Mouse (Mus musculus) CD8-positive naive resting alpha-beta T cell, adult 2 months (primary cell): ENCODE data around the gene Pdyn.

Experiments used
- DNase-seq, 2 experiments: peaks; one replicate each; pipeline ENCODE4 v3.0.0; 2022; ENCODE audit warnings: low read depth in 2 of 2, low spot score in 2 of 2

The Pdyn gene

DNA sequence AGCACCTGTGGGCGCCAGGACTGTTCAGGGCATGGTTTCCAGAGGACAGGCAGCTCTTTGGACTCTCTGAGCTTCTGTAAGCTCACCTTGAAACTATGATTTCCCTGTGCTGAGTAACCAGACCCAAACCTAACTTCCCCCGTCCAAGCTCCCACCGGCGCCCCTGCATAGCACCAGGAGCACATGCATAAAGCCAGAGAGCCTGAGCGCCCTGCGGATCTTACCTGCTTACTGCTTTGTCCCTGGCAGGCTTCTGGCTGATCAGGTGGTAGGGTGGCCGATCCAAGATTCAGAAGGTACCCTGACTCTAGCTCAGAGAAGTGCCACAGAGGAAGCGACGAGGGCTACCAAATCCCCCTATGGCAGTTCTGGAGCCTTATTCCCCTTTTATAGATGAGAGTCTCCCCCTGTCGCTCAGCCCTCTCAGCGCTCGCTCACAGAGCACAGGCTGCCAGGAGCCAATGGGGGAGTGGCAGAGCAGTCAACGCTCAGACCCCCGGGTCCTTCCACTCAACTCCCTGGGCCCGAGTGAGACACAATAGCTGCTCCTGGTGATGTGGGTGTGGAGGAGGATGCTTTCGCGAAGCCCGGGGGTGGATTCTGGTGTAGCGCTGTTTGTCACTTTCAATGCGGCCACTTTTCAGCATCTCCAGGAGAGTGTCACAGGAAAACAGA lies at the start of gene Pdyn:
Gene Pdyn (minus strand): TSS at position 361 of the 675 bp plus-strand sequence.
- no peak for DNase-seq

DNA sequence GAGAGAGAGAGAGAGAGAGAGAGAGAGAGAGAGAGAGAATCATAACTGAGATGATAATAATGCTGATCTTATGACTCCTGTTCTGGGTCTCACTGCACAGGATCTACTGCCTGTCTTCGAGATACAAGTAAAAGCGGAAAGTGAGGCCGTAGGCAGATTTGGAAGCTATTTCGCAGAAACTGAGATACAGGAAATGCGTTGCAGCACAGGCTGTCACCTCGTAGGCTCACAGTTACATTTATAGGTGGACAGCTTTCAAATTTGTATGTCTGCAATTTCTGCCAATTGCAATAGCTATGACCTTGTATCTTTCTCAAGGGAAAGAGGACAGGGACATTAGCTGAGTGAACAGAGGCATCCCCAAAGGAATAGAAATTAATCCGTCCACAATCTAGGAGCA lies 42.4 kb upstream of the Pdyn start:
- no peak for DNase-seq

DNA sequence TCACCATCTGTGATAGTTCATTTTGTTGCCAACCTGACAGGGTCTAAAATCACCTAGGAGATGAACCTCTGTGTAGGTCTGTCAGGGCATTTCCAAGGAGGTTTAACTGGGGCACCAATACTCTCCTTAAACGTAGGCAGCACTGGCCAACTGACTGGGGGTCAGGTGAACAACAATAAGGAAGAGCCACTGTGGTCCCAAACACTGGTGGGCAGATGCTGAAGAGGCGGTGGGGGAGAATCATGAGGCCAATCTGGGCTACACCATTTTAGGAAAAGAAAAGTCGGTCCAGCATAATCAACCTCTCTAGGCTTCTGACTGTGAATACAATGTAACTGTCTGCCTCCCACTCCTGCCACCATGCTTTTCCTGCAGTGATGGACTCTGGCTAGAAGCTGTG lies 40.9 kb upstream of the Pdyn start:
- DNase-seq: no peak

DNA sequence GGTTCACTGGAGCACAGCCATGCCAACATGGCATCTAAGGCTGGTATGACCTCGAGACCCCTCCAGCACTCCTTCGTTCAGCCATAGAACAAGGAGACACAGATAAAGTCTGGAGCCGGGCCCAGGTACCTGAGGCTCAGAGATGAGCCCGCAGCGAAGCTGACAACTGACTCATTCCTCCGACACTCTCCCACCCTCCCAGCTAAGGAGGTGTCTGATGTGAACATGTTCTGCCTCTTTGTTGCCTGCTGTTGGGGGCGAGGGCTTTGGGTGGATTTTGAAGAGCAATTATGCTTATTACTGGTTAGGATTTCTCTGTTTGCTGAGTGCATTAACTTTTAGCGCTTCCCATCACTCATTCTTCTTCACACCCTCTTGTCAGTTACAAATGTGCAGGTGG lies 34.4 kb upstream of the Pdyn start:
- DNase-seq: no peak

DNA sequence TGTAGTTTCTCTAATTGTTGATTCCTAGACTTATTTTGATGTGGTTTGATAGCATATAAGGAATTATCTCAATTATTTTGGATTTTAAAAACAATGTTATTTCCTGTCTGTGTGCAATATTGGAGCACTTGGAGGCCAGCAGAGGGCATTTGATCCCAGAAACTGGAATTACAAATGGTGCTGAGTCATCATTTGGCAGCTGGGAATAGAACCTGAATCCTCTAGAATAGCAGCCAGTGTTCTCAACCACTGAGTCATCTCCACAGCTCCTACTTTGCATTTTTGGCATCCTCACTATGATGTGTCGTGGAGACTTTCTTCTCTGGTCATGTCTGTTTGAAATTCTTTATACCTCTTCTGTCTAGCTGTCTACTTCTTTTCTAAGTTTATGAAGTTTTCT lies 30.0 kb upstream of the Pdyn start:
- DNase-seq: no peak

DNA sequence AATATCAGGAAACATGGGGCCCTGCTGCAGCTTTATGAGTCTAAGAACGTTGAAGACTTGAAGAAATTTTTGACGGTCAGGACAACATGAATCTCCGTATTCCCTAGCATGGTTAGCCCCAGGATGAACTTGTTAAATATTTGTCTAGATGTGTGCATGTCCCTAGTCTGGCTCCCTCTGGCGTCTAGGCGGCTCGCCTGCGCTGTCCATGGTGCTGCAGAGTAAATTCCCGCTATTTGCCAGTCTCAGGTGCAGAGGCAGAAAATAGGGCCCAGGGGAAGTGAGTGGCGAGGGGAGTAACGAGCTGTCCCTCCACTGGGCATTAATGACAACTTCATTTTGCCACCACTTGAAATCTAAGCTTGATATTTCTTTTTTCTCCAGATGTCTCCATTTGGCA lies 16.0 kb upstream of the Pdyn start:
- DNase-seq: no peak

DNA sequence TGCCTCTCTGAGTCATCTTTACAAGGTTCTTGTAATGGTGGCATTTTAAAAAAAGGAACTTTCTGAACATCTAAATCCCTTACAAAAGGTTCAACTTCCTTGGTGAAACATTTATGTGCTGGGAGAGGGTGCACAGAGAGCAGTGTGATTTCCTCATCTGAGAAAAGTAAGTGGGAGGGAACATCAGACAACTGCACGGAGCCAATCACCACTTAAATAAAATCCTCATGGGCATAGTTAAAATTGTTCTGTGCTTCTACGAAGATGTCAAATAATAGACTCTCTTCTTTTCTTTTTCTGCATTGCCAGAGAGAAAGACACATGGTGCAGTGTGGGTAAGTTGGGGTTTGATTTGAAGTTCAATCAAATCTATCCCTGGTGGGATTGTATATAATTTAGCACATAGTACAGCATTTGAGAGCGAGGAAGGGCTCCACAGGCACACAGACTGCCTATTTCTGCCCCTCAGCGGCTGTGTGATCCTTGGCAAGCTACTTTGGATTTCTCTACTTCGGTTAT lies 13.4 kb upstream of the Pdyn start:
- no peak for DNase-seq

DNA sequence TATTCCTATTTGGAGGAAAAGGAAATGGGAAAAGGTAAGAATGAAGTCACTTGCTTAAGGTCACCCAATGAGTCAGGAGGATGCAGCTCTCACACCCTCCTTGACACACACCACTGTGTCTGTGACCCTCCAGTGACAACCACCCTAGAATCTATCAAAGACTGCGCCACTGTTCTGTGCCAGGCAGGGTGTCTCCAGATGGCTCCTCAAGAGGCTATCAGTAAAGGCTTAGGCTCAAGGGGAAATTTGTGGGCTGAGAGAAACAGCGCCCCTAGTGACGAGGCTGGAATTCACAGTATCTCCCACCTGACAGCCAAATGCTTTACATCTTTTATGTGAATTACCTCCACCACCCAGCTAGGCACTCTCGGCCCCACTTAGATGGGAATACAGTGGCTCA lies 3.6 kb downstream of the Pdyn start:
- DNase-seq: peak in 1 of 2 experiments; percentile 11

DNA sequence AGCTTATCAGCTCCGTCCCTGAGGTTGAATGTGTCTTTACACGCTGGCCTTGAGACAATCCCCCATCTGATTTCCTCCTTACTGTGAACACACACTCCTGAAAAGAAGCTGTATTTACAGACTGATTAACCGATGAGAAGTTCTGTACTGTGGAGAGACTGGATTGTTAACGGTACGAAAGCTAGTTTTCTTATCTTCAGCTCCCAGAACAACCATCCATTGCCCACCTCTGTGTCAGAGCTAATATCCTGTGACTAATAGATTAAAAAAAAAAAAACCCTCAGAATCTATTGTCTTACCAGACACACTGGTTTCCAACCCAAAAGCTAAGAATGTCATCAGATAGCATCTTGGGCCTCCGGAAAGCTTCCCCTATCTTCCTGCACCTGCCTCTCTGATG lies 5.3 kb downstream of the Pdyn start:
- DNase-seq: no peak

DNA sequence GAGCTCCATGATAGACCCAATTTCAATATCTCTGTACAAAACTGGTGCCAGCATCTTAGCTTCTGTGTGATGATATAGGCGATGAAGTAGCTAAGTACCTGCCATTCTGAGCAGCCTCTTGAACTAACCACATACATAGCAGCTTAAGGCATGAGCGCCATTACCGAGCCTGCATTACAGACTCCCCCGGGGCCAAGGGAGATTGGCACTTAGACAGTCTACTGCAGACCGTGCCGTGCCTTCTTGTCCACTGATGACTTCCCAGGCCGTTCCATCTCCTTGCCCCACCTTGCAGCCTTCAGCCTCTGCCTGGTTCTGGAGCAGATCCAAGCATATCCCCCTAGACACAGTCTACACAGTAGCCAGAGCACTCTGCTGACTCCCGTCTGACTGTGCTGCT lies 7.0 kb downstream of the Pdyn start:
- DNase-seq: no peak

DNA sequence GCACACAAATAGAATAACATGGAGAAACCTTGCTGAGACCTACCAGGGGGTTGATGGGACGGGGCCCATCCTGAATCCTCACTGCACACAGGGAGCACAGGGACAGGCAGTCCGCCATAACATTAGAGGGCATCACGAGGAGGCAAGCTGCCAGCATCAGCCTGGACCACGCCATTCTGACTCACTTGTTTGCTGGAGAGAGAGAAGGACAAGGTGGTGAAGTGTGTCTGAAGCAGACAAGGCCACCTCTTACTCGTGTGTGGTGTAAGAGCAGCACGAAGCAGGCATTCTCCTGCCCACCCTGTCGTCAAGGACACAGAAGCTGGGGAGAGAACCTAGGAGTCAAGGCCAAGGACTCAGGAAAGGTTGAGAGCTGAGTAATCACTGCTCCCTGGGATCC lies 9.9 kb downstream of the Pdyn start:
- DNase-seq: no peak

DNA sequence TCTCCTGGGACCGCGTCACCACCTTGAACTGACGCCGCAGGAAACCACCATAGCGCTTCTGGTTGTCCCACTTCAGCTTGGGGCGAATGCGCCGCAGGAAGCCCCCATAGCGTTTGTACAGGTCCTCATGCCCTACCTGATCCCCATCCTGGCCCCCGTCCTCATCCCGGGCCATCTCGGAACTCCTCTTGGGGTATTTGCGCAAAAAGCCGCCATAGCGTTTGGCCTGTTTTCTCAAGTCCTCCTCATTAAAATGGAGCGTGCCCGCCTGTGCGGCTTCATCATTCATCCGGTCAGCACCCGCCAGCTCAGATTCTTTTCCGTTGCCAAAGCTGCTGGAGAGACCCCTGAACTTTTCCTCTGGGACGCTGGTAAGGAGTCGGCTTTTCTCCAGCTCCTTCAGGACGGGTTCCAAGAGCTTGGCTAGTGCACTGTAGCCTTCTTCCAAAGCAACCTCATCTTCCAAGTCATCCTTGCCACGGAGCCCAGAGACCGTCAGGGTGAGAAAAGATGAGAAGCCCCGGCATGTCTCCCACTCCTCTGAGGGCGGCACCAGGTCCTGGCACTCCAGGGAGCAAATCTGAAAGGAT lies 11.5 kb downstream of the Pdyn start:
- DNase-seq: no peak

DNA sequence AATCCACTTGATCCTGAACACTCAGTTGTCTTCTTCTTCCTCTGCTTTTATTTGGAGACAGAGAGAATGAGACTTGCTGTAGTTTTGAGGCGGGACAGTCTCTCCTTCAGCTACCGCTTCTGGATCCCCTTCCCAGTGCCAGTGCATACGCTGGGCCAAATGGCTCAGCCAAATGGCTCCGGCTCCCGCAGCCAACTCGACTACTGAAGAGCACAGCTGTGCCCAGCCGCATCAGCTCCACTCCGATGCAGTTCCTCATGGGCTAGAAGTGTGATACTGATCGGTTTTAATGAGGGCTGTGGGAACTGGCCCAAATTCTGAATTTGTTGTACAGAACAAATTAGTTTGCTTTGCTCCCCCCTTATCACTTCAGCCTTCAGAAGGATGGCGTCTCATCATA lies 12.7 kb downstream of the Pdyn start:
- DNase-seq: no peak

DNA sequence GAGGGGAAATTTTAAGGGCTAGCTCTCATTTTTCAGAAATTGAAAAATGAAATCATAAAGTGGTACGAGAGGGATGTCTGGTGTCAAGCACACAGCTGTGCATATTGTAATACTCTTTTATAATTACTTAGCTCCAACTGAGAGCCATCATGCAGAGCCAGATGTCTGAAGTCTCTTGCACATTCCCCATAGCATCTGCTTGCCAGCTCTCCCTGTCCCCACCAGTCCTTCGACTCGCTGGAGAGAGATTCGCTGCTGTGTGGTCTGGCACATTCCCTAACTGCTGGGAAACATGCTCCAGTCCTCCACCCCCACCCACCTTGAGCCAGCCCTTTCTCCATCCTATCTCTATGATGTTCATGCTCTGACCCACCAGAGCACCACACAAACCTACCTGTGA lies 15.6 kb downstream of the Pdyn start:
- no peak for DNase-seq

DNA sequence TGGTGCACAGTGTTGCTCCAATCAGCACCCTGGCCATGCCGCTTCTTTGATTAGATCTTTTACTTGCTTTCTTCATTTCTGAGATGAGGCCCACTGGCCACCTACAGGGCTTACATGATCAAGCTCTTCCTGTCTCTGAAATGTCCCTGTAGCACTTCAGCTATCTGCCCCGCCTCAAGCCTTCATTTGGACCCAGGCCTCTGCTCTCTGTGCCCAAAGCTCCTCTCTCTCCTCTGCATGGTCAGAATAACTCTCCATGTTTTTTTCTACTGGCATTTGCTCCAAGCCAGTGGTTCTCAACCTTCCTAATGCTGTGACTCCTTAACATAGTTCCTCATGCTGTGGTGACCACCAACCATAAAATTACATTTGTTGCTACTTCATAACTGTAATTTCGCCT lies 19.4 kb downstream of the Pdyn start:
- DNase-seq: no peak

DNA sequence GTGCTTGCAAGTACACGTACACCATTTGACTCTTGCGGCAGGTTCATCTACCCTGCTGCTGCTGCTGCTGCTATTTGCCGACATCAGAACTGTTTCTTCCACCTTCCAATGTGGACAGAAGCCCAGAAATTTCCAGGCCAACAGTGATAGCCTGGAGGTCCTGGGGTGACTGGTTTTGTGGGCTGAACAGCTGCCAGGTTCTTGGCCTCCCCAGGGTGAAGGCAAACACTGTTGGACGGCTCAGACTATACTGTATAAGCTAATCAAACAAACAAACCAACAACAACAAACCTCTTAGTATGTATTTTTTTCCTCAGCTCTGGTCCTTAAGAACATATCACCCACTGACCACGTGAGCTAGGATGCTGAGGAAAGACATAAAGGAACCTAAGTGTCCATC lies 20.6 kb downstream of the Pdyn start:
- DNase-seq: no peak

DNA sequence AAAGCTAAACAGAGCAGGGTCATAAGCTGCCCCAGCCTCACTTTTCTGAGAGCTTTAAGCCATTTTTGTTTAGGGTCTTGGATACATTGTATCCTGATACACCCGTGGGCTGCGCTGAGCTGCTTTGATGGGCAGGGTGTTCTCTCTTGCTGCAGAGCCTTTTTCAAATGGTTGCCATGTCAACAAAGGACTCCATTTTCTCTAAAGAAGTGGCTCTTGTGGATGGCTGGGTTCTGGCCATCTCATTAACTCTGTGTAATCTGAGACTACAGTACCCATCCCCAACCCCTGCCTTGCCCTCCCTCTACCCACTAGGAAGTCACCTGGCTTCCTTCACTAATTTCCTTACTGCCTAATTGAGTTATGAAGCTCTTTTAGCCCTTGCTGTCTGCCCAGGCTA lies 22.0 kb downstream of the Pdyn start:
- no peak for DNase-seq

DNA sequence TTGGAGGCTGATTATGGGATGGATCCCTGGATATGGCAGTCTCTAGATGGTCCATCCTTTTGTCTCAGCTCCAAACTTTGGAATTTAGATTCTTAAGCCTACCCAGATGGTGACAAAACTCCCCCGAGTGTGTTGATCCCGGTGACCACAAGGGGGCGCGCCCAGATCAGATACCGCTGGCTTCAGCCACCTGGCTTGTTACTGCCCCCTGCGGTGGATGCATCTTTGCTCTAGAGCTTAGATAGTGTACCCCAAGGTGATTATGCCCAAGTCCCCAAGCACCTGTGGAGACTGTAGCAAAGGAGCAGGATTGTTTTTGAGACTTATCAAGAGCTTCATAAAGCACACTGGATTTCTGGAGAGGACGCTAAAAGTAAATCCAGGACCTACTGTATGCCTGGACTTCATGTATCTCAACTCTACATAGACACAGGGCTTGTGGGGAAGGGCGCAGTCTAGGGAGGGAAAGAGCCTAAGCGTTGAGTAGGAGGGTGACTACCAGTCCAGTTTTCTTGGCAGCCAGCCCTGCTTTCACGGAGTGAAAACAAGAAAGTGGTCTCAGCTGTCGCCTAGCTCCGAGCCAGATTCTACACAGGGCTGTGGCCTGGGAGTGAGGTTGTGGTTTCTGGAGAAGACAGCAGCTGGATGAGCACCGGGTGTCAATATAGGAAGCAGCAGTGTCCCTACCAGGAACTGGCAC lies 24.6 kb downstream of the Pdyn start:
- peak; percentile 65 to 69 for DNase-seq

DNA sequence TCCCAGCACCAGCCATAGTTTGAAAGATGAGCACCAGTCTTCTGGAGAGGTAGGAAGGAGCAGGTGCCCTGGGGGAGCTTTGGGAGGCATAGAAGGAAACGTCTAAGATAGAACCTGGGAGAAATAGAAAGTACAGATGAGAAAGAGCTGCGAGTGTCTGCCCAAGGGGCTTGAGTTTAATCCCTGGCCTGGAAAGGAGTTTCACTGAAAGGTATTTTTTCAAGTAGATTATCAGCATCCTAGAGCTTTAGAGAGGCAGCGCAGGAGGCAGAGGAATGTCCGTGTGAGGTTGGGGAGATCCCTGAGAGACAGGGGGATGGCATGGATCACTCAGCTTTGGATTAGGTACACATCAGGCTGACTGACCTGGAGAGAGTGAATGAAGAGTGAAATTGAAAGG lies 27.7 kb downstream of the Pdyn start:
- DNase-seq: no peak

DNA sequence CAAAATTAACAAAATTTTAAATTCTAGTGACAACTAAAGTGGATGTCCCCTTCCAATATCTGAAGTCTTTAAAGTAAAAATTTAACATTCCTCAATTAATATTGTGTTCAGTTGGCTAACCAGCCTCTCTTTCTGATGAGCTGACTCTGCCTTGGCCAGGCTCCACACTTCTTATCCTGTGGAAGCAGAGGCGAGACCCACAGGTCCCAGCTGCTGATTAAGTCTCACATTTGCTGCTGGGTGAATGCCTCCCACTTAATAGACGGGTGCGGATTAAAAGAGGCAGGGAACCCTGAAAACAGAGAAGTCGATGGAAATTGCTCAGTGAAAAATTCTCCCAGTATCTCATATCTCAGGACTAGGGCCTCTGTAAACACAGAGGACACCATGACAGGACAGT lies 37.2 kb downstream of the Pdyn start:
- DNase-seq: no peak

DNA sequence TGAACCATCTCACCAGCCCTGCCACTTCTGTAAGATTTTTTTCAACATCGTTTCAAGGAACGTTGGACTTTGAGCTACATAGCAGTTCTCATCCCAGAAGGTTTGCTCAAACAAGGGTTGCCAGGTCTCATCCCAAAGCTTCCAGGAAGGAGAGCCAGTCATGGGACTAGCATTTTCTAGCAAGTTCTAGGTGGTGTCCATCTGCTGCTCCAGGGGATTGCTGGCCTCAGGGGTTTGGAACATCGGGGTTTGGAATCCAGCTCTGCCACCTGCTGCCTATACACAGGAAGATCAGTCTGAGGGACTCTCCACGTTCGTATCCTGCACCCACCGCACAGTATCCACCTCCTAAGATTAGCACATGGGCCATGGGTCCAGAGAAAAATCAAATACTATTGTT lies 39.6 kb downstream of the Pdyn start:
- no peak for DNase-seq

DNA sequence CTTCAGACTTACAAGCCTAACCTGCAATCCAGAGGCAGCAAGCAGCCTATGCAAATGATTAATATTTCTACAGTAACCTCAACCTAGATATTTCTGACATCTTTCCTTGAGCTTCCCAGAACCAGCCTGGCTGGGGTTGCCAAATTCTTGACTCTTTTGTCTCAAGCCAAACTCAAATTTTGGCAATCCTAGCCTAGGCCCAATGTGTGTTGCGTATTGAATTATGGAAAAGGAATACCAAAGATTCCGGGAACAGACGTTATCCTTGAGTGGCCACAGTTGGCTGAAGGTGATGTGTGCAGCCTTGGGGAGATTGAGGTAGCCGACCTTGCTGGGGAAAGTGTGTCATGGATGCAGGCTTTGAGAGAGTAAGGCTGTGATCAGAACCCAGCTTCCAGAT lies 40.8 kb downstream of the Pdyn start:
- no peak for DNase-seq

DNA sequence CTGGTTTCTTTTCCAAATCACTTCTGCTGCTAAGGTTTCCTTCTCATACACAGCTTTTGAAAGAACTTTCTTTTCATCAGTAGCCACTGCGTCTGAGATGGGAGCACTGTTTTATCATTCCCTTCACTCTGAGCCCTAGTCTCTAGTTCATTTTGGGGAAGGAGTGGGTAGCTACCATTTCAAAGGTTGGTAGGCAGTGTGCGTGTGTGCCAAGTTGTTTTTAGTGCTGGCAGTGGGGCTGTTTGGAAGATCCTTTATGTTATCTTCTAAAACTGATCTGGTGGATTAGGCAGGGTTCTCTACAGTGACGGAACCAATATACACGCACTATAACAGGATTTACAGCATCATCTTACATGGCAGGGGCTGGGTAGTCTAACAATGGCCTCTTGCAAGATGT lies 44.6 kb downstream of the Pdyn start:
- no peak for DNase-seq
